Mouse (Mus musculus) brown adipose tissue, adult 24 weeks (tissue): ENCODE data around the gene Gm44790. TPM values are rescaled to one million over a fixed set of nuclear protein-coding genes. Genes with fewer than 3 reads are reported as not detected.
A peak's percentile ranks its signal among the peaks of the same experiment; 100 is the strongest.

ENCODE experiments used
- H3K27ac ChIP-seq: fragments of 200-500 bp; replicated peaks from 2 replicates; pipeline ENCODE4 v1.5.1; 2012; ENCODE audit warnings: low read depth, mild to moderate bottlenecking, low read length
- H3K4me1 ChIP-seq: fragments of 200-500 bp; 2 replicates; pipeline ENCODE4 v1.6.1; 2012; ENCODE audit warnings: low read length, mixed read lengths; ENCODE audit not compliant: control insufficient read depth, insufficient read depth, insufficient read length
- H3K4me3 ChIP-seq: fragments of 200-500 bp; 2 replicates; pipeline ENCODE4 v1.5.1; 2012; ENCODE audit warnings: low read depth, mild to moderate bottlenecking, low read length, moderate library complexity; ENCODE audit not compliant: insufficient read depth
- polyA plus RNA-seq: library from polyadenylated mRNA; stranded (reverse); fragments of >200 nt; gene quantifications from 2 replicates; pipeline ENCODE4 v1.2.4, GENCODE M21; 2012; ENCODE audit not compliant: missing spikeins, insufficient read depth, insufficient read length

The Gm44790 gene
- polyA plus RNA-seq, 1 experiment: not detected

DNA sequence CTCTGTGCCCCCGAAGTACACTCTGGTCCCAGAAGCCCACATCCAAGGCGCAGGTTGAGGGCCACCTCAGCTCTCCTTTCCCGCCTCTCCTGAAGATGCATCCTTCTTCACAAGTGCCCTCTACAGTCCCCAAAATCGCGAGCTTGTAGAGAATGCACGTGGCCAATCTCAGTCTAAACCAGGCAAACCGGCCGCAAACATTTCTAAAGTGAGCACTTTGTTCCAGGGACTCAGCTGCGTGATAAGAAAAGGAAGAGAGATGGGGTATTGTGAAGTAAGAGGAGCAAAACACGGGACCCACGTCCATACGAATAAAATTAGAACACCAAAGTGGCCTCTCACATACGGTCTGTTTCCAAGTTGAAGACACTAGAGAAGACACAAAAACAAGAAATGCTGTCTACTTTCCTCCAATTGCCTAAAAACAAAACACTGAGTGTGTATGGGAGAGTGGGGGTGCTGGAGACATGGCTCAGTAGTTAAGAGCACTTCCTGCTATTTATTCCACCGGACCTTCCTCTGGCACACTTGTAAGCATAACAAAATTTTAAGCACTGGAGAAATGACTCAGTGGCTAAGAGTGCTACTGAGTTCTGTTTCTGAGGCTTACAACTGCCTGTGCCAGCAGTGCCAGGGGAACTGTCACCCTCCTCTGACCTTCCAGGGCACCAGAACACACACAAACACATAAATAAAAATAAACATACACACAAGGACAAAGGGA, 29.0 kb upstream of the Gm44790 start:
- Histone ChIP-seq H3K27ac (peak overlapping the region; percentile 45), H3K4me3 (peak overlapping the region; percentile 87), H3K4me1 (peaks cover 8% of the 10 kb centered on the region)

- H3K4me3 ChIP-seq: no peak overlapping the region
- H3K27ac ChIP-seq: no peak overlapping the region; the same call in 1 of the 2 replicates
- peaks cover 8% of the 10 kb centered on the region for H3K4me1 ChIP-seq
Observed at GRCm38 (mm10) chr6:86398986-86399385, 27.5 kb upstream of the Gm44790 start.

GRCm38 (mm10) chr6:86399995-86400394, 26.5 kb upstream of the Gm44790 start:
- no peak overlapping the region for H3K4me3 ChIP-seq
- H3K27ac ChIP-seq: no peak overlapping the region
- peaks cover 9% of the 10 kb centered on the region for H3K4me1 ChIP-seq

DNA sequence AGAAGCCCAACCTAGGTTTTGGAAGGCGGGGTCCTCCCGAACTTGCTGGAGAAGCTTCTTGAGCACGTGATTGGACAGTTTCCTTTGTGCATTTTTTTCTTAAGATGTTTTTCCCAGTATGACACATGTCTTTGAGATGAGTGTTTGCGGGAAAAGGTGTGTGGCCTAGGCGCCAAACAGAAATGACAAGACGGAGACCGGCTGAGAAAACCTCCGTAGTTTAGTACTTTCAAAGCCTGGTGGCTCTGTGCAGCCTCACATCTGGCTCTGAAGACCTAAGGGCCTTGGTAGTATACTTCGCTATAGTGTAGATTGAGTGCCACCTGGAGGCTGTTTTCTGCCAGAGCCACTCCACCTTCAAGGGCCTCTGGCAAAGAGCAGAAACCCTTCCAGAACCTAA, 25.5 kb upstream of the Gm44790 start:
- peaks cover 7% of the 10 kb centered on the region for H3K4me1 ChIP-seq
- H3K4me3 ChIP-seq: peak overlapping the region; percentile 43
- no peak overlapping the region for H3K27ac ChIP-seq

- H3K27ac ChIP-seq: no peak overlapping the region
- H3K4me1 ChIP-seq: peaks cover 9% of the 10 kb centered on the region
- no peak overlapping the region for H3K4me3 ChIP-seq
Observed at GRCm38 (mm10) chr6:86402681-86403607, 23.5 kb upstream of the Gm44790 start.

GRCm38 (mm10) chr6:86403728-86404099, 22.7 kb upstream of the Gm44790 start:
- Histone ChIP-seq H3K4me1 (peaks cover 9% of the 10 kb centered on the region), H3K27ac (no peak overlapping the region), H3K4me3 (peak overlapping the region; percentile 21)

- H3K27ac ChIP-seq: peak within 1 kb of the TSS; percentile 97
- peak within 1 kb of the TSS; percentile 86 for H3K4me3 ChIP-seq
- H3K4me1 ChIP-seq: peaks cover 9% of the 10 kb centered on the region
Observed at GRCm38 (mm10) chr6:86404100-86404861, 22.2 kb upstream of the Gm44790 start, which contains the start of gene Tia1. TSS of gene Tia1 (plus strand) at chr6:86404219.

DNA sequence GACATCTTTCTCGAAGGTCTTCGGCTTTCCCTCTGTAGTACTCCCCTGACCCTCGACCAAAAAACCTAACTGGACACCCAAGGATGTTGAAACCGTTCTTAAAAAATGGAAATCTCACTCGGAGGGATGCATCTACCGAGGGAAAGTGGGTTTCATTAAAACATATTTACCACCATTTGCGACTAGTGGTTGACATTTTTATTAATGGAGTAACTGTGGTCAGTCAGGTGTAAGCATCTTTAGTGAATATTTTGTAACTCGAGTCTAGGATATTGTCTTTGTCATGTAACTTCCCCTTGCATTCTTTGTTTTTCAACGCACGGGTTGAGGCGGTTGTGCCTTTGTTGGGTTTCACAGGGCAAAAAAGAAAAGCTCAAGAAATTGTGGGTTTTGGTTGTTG, 21.5 kb upstream of the Gm44790 start:
- Histone ChIP-seq H3K27ac (peak overlapping the region; percentile 97; the same call in 1 of the 2 replicates), H3K4me1 (peaks cover 9% of the 10 kb centered on the region; the same call in 1 of the 2 replicates), H3K4me3 (peak overlapping the region; percentile 86)

- no peak overlapping the region for H3K27ac ChIP-seq
Observed at GRCm38 (mm10) chr6:86406306-86406705, 20.2 kb upstream of the Gm44790 start.

DNA sequence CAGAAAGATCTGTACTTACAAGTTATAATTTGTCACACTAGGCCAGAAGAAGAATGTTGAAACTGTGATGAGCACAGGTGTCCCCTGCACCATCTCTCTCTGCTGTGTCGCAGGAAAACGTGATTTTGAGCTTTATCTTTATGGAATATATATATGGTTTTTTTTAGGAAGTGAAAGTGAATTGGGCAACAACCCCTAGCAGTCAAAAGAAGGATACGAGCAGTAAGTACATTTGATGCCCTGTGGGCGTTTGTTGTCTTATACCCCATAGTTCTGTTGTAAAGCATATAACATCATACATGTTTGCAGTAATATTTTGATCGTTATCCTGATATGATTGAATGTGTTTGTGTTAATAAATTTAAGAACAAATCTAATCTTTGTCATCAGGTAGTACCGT, 7.7 kb upstream of the Gm44790 start:
- no peak overlapping the region for H3K4me3 ChIP-seq
- H3K27ac ChIP-seq: no peak overlapping the region
- no peaks in the 10 kb centered on the region for H3K4me1 ChIP-seq

More at GRCm38 (mm10) chr6:86406306-86406705, 20.2 kb upstream of the Gm44790 start:
- Histone ChIP-seq H3K4me1 (0 out of 2 replicates have a peak, but pooled peaks cover 6% of the 10 kb centered on the region), H3K4me3 (no peak overlapping the region)

GRCm38 (mm10) chr6:86419239-86419638, 7.2 kb upstream of the Gm44790 start:
- Histone ChIP-seq H3K27ac (no peak overlapping the region), H3K4me1 (no peaks in the 10 kb centered on the region), H3K4me3 (no peak overlapping the region)

- Histone ChIP-seq H3K27ac (no peak overlapping the region), H3K4me3 (no peak overlapping the region), H3K4me1 (no peaks in the 10 kb centered on the region)
Observed at GRCm38 (mm10) chr6:86420491-86420890, 6.0 kb upstream of the Gm44790 start.

DNA sequence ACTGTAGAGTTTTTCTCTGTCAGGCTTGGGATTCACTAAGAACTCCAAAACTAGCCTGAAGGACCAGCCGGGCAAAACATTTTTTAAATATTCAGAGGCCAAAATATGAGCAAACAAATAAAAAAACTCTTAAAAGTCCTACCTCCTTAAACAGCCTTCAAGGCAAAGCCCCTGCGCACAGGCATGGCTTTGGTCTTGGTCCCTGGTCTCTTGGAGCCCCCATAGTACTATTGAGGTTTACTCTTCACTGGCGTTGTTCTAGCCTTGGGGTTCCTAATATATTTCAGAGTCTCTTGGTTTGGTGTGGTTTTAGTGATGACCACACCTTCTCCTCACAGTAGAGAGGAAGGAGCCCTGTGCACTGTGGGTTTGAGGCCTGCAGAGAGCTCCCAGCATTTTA, 5.1 kb downstream of the Gm44790 start:
- Histone ChIP-seq H3K4me1 (no peaks in the 10 kb centered on the region), H3K4me3 (no peak overlapping the region), H3K27ac (no peak overlapping the region)

- no peak overlapping the region for H3K27ac ChIP-seq
- no peak overlapping the region for H3K4me3 ChIP-seq
- no peaks in the 10 kb centered on the region for H3K4me1 ChIP-seq
Observed at GRCm38 (mm10) chr6:86433696-86434095, 7.2 kb downstream of the Gm44790 start.

- Histone ChIP-seq H3K4me1 (no peaks in the 10 kb centered on the region; the same call in 1 of the 2 replicates), H3K27ac (peak overlapping the region; percentile 85), H3K4me3 (peak overlapping the region; percentile 91)
Observed at GRCm38 (mm10) chr6:86437711-86438110, 11.3 kb downstream of the Gm44790 start.
